Mouse (Mus musculus) WW6 (cell line): ENCODE results near the gene Rab11fip2.

ENCODE experiments used
- DNase-seq: peaks from one replicate; pipeline ENCODE4 v3.0.0-alpha.2; 2013; ENCODE audit warnings: low read depth, low spot score

Gene Rab11fip2

GRCm38 (mm10) chr19:59853061-59853460 is 90.4 kb downstream of the Rab11fip2 start:
- DNase-seq = no peak
